Mouse (Mus musculus) heart, adult 2 months (tissue): ENCODE data around the gene Mpped1.
A peak's percentile ranks its signal among the peaks of the same experiment; 100 is the strongest.

Source experiments
- CTCF ChIP-seq: fragments of 200-600 bp; IDR thresholded peaks from 2 replicates; pipeline ENCODE4 v1.8.1; 2022; ENCODE audit warnings: antibody characterized with exemption, mild to moderate bottlenecking, moderate library complexity
- POLR2A ChIP-seq: fragments of 200-500 bp; IDR thresholded peaks from 2 replicates; pipeline ENCODE4 v1.6.1; 2011; ENCODE audit warnings: mild to moderate bottlenecking, low read depth, low read length, control low read depth; ENCODE audit not compliant: insufficient read depth

DNA sequence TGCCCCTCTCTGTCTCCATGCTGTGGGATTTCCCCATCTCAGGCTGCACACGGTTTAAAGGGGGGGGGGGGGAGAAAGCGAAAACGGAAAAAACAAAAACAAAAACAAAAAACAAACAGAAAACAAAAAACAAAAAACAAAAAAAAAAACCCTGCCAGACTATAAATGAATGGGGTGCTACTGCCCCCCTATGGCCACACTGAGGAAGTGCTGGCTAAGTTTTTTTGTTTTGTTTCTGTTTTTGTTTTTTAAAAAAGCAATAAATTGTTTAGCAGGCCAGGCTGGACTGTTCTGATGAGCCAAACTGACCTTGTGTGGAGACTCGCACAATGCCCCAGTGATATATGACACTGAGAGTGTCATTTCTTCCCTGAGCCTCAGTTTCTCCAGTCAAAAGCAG is 20.3 kb upstream of the Mpped1 start:
- TF ChIP-seq POLR2A = no peak
- peak; percentile 84 for TF ChIP-seq CTCF
